Mouse (Mus musculus) left cerebral cortex, postnatal 10 days (tissue): ENCODE data around the gene Slc39a3. TPM values are rescaled to one million over a fixed set of nuclear protein-coding genes. Genes with fewer than 3 reads are reported as not detected.
A peak's percentile ranks its signal among the peaks of the same experiment; 100 is the strongest.
"Not testable (repeated sequence)": the region's sequence is repeated elsewhere in the genome, so short reads cannot be mapped to it uniquely, and the experiment has no call there.

Experiments used
- DNase-seq, 2 experiments: peaks; one replicate each; pipeline ENCODE4 v3.0.0; 2021 to 2022; ENCODE audit warnings: low spot score in 2 of 2, mixed read lengths in 1 of 2; ENCODE audit errors: extremely low spot score in 1 of 2
- intact Hi-C: fragments of 180-260 bp; cut with DNase I; formaldehyde crosslinking; loops from one replicate; pipeline ENCODE4 v1.15.1; 2025
- total RNA-seq, 2 experiments: library from RNA; stranded (reverse); gene quantifications; 2 replicates each; pipeline ENCODE4 v1.2.3; 2021

Slc39a3 gene
- total RNA-seq, 2 experiments from 2014 or later: 65.2 to 67.8 TPM

DNA sequence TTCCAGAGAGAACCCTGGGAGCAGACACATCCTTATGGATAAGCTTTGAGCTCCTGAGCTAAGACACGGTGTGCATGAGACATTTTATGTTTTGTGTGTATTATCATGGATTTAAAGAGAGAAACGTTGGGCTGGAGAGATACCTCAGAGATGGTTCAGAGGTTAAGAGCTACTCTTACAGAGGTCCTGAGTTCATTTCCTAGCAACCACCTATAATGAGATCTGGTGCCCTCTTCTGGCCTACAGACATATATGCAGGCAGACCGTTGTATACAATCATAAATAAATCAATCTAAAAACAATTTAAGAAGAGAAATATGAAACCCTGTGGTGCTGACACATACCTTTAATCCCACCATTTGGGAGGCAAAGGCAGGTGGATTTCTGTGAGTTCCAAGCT lies 46.2 kb downstream of the Slc39a3 start:
- intact Hi-C loops: no loop called here
- DNase-seq: no peak

DNA sequence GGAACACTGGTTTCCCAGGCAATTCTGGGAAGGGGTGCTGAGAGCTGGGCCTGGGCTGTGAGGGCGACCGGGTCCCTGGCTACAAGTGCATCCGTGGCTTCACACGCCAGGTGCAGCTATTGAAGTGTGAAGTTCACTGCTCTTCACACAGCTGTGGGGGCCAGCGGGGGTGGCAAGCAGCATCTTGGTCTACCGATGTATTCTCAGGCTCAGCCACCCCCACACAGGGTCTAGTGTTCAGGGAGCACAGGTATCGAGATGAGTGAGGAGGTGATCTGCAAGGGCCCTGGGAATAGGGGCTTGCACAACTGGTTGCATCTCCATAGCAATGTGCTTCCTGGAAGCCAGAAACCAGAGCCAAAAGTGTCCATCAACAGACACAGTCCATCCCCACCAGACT lies 46.8 kb downstream of the Slc39a3 start:
- intact Hi-C loops: no loop called here

DNA sequence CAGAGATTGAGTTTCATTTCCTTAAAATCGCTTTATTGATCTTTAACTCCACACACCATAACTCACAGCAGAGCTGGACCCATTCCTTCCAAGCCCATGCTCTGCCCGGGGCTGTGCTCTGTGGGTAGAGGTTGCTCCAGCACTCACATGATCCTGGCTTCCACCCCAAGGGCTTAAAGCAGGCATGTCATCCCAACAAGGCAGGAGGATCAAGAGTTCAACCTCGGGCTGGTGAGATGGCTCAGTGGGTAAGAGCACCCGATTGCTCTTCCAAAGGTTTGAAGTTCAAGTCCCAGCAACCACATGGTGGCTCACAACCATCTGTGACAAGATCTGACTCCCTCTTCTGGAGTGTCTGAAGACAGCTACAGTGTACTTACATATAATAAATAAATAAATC lies 47.4 kb downstream of the Slc39a3 start:
- intact Hi-C loops: loop anchor here (5.0 kb wide), 1 partner anchor 63 kb away; no protein-coding TSS in a partner anchor
- not testable (repeated sequence) for DNase-seq

More for the DNA sequence above, 46.8 kb downstream of the Slc39a3 start:
- DNase-seq: peak in 1 of 2 experiments; percentile 30

DNA sequence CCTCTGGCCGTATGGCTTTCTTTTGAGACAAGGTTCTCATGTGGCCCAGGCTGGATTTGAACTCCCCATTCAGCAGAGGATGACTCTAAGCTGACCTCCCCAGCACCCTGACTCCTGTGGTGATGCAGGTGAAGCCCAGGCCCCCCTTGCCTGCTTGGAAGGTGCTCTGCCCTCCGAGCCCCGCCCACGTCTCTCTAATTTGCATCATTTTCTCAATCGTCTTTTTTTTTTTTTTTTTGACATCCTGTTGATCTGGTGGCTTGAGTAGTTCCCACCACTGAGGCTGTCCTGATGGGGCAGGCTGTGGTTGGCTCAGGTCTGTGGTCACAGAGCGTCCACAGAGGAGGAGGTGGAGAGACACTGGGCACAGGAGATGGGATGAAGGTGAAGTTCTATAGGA lies 47.8 kb downstream of the Slc39a3 start:
- no peak for DNase-seq
- intact Hi-C loops: loop anchor here (5.0 kb wide), 1 partner anchor 62 kb away; no protein-coding TSS in a partner anchor

DNA sequence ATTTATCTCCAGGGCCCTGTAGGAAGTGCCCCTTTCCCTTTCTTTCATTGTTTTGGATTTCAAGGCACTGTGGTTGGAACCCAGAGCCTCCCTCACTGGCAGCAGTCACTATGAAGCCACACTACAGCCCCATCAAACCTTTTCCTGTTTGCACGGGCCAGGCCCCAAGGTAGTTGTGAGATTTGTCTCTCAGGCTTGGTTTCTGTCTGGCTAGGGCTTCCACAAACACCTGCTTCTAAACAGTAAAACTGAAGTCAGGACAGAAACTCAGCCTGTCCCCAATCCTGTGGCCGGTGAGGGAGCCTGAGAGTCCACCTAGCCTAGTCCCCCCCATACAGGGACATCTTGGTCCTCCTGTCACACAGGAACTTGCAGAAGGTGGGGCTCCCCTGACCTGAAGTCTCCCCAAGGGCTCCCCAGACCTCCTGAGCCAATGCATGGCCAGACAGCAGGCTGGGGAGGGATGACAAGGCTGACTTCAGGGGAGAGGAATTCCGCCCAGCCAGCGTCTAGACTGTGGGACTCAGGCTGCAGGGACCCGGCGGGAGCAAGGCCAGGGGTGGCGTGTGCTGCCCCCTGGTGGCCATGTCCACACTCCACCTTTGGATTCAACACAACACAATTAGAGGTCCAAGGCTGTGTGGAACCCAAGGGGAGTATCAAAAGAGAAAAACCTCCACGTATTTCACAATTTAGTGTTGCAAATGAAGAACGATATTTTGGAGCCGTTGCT lies 49.4 kb downstream of the Slc39a3 start:
- intact Hi-C loops: loop anchor here (5.0 kb wide), 1 partner anchor 61 kb away; no protein-coding TSS in a partner anchor
- DNase-seq: peak in 1 of 2 experiments; percentile 90

DNA sequence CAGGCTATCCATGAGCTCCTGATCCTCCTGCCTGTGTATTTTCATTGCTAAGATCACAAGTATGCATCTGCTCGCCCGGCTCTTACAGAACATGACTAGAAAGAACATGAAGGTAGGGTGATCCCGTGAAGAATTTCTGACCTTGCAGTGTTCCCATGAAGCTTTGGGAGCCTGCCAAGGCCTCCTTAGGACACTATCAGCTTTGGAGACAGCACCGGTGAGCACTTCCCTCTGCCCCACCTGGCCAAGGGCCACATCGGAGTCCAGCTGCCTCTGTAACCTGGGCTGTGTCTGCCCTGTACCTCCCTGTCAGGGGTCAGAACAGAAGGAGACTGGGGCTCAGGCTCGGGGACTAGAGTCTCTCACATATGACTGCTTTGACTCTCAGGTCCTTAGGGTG lies 50.5 kb downstream of the Slc39a3 start:
- peak in 1 of 2 experiments; percentile 40 for DNase-seq
- intact Hi-C loops: loop anchor here (5.0 kb wide), 1 partner anchor 59 kb away; no protein-coding TSS in a partner anchor

DNA sequence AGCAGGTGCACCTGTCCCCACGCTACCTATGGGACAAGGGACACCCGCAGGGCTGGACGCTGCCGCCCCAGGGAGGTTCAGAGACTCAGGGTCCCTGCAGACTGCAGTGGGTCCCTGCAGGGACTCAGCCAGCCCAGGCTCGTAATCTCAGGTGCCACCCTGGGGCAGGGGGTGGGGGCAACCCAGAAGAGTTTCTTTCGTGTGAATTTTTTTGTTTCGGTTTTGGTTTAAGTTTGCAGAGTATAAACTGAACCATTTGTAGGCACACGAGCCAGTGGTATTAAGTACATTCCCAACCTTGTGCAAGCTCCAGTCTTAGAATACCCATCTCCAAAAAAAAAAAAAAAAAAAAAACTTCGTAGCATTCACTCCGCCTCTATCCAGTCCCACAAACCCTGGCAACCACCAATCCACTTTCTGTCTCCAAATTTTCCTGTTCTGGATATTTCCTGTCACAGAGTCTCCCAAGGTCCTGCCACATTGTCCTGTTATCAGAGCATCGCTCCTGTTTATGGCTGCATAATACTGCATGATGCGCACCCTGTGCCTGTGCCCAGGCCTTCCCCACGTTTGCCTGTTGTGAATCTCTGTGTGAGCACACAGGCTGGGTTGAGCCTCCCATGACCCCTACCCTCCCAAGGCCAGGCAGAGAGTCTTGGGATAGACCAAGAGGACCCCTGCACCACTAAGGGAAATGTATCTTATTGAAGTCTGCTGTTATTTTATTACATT lies 51.1 kb downstream of the Slc39a3 start:
- intact Hi-C loops: loop anchor here (5.0 kb wide), 1 partner anchor 59 kb away; no protein-coding TSS in a partner anchor
- peak in 1 of 2 experiments; percentile 12 for DNase-seq

DNA sequence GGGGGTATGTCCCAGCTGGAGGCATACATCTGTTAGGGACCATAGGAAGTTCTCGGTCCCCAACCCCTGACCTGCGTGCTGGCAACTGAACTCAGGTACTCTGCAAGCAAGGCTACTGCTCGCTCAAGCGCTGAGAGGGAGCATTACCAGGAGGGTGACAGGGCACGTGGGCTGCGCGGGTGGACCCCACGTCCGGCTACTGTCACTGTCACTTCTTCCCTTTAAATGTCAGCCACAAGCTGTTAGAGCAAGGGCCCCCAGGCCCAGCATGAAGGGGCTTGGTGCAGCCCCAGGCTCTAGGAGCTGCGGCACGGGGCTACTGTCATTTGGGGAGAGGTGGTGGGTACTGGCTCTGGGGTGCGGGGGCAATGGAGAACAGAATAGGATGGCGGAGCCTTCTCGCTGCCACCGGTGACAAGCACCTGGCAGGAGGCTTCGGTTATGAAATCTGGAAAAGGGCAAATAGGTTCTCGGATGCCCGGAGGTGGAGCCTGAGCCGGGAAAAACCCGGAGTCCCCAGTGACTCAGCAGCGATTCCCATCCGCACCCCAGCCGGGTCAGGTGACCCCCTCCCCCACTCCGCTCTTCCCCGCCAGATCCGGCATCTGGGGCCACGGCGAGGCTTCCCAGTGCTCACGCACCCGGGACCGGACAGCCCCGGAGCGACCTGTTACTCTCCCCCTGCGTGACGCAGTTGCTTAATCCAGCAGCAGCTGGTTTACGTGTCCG lies 51.8 kb downstream of the Slc39a3 start:
- peak in 1 of 2 experiments; percentile 61 for DNase-seq
- intact Hi-C loops: loop anchor here (5.0 kb wide), 1 partner anchor 58 kb away; no protein-coding TSS in a partner anchor

DNA sequence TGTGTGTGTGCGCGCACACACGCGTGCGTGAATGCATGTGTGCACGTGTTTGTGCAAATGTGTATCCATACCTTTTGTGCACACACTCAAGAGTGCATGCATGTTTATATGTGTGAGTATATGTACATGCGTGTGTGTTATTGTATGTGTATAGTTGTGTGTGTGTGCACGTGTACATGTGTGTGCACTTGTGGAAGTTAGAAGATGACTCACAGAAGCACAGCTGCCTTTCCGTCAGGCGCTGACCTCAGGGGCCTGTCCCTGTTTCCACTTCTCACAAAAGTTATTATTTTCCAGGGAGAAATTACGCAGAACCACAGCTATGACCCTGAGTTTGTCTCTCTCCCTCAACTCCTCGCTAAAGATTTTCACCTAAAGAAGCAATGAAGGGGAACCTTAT lies 53.0 kb downstream of the Slc39a3 start:
- no peak for DNase-seq
- intact Hi-C loops: no loop called here

DNA sequence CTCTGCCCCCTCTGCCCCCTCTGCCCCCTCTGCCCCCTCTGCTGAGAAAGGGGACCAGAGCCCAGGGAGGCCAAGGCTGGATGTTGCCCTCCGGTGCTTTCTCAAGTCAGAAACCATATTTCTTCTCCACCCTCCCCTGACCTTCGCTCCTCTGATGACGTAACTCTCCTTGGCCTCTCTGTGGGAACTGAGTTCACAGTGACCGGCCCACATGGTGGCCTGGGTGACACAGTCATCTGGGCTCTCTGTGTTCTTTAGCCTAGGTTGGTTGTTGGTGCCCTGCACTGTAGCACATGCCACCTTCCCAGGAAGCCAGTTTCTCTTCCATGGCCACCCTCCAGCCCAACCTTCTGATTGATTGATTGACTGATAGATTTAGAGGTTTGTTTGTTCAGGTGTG lies 54.8 kb downstream of the Slc39a3 start:
- DNase-seq: peak in 1 of 2 experiments; percentile 11
- intact Hi-C loops: no loop called here

DNA sequence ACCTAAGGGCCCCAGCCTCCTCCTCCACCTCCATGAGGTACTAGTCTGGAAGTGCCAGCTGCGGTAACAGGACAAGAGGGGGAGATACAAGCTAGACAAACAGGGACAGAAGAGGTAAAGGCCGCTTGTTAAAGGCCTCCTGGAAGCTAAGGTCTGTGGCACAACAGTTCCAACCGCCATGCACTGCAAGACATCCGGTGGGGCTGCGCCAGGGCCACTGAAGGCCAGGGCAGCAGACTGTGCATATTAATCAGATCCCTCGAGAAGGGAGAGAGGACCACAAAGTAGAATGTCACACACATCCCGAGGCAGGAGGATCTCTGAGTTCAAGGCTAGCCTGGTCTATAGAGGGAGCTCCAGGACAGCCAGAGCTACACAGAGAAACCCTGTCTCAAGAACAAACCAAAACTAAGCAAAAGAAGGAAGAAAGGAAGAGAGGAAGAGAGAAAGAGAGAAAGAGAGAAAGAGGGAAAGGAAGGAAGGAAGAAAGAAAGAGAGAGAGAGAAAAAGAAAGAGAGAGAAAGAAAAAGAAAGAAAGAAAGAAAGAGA lies 55.6 kb downstream of the Slc39a3 start:
- intact Hi-C loops: no loop called here

More for the DNA sequence above, 55.6 kb downstream of the Slc39a3 start:
- peak in 1 of 2 experiments; percentile 14 for DNase-seq

Other genes starting within 250 kb of the Slc39a3 start
- 10 to 100 TPM; 39.7 to 43.1 TPM for gene Sf3a2, start 239.2 kb downstream of the Slc39a3 start, total RNA-seq
- gene Plekhj1, start 238.8 kb downstream of the Slc39a3 start, total RNA-seq: 10 to 100 TPM; 57.0 to 62.1 TPM
- gene Amh, start 232.2 kb downstream of the Slc39a3 start, total RNA-seq: 1 to 10 TPM; 1.7 to 2.0 TPM
- gene Jsrp1, start 223.9 kb downstream of the Slc39a3 start, total RNA-seq: 1 to 10 TPM; 1.6 to 2.0 TPM
- 100 to 1,000 TPM; 414 to 433 TPM for gene Oaz1, start 210.8 kb downstream of the Slc39a3 start, total RNA-seq
- 10 to 100 TPM; 25.4 to 30.9 TPM for gene Lingo3, start 193.4 kb downstream of the Slc39a3 start, total RNA-seq
- gene Lsm7, start 182.2 kb downstream of the Slc39a3 start, total RNA-seq: 10 to 100 TPM; 51.1 to 57.3 TPM
- 10 to 100 TPM; 81.5 to 90.2 TPM for gene Sppl2b, start 182.2 kb downstream of the Slc39a3 start, total RNA-seq
- gene Tmprss9, start 165.6 kb downstream of the Slc39a3 start, total RNA-seq: under 1 TPM in 1 of 2 experiments, not detected in 1; 0.13 TPM
- 100 to 1,000 TPM; 158 to 161 TPM for gene Timm13, start 136.5 kb downstream of the Slc39a3 start, total RNA-seq
- 10 to 100 TPM; 20.4 to 21.3 TPM for gene Lmnb2, start 119.2 kb downstream of the Slc39a3 start, total RNA-seq
- 10 to 100 TPM in 1 of 2 experiments, 1 to 10 TPM in 1; 8.2 to 10.4 TPM for gene Gadd45b, start 107.4 kb downstream of the Slc39a3 start, total RNA-seq
- 100 to 1,000 TPM; 127 to 166 TPM for gene Gng7, start 22.5 kb downstream of the Slc39a3 start, total RNA-seq
- 100 to 1,000 TPM; 105 to 120 TPM for gene Diras1, start 11.8 kb downstream of the Slc39a3 start, total RNA-seq
- 100 to 1,000 TPM; 187 to 196 TPM for gene Sgta, start 22.8 kb upstream of the Slc39a3 start, total RNA-seq
- 10 to 100 TPM; 53.8 to 54.9 TPM for gene Thop1, start 32.6 kb upstream of the Slc39a3 start, total RNA-seq
- gene Creb3l3, start 61.4 kb upstream of the Slc39a3 start, total RNA-seq: under 1 TPM; 0.28 to 0.30 TPM
- gene Map2k2, start 68.5 kb upstream of the Slc39a3 start, total RNA-seq: 100 to 1,000 TPM; 127 to 130 TPM
- 10 to 100 TPM; 38.7 to 42.6 TPM for gene Zbtb7a, start 97.8 kb upstream of the Slc39a3 start, total RNA-seq
- gene Pias4, start 130.5 kb upstream of the Slc39a3 start, total RNA-seq: 10 to 100 TPM; 24.3 to 25.8 TPM
- 1,000 to 10,000 TPM; 1,077 to 1,083 TPM for gene Eef2, start 139.2 kb upstream of the Slc39a3 start, total RNA-seq
- 10 to 100 TPM; 64.1 to 72.7 TPM for gene Dapk3, start 145.6 kb upstream of the Slc39a3 start, total RNA-seq
- gene 4930442H23Rik, start 146.4 kb upstream of the Slc39a3 start, total RNA-seq: not detected
- gene Nmrk2, start 164.6 kb upstream of the Slc39a3 start, total RNA-seq: not detected
- gene Atcay, start 193.4 kb upstream of the Slc39a3 start, total RNA-seq: 100 to 1,000 TPM; 209 to 222 TPM
- 10 to 100 TPM; 62.2 to 63.5 TPM for gene Zfr2, start 195.7 kb upstream of the Slc39a3 start, total RNA-seq
- gene Matk, start 215.5 kb upstream of the Slc39a3 start, total RNA-seq: 100 to 1,000 TPM; 223 to 225 TPM
- 10 to 100 TPM; 47.8 to 52.7 TPM for gene Mrpl54, start 229.5 kb upstream of the Slc39a3 start, total RNA-seq
- gene Apba3, start 229.5 kb upstream of the Slc39a3 start, total RNA-seq: 10 to 100 TPM; 23.7 to 32.6 TPM